Mouse (Mus musculus): ENCODE results near the gene Slc25a22.

DNA sequence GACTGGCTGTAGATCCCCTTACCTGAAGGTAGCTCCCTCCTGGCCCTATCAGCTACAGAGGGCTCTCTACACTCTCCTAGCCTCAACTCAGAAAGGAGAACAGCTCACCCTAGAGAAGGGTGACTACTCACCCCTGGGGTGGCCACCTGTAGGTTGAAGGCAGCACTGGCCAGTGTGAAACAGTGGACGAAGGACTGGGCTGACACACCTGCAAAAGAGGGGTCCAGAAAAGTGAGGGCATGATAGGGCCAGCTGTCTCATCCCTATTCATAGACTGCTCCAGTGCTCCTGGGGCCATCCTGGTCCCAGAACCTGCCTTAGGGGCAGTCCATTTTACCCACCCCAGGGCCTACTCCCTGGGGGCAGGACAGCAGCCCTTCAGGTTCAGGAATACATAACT lies 26.0 kb downstream of the Slc25a22 start:
- TF ChIP-seq GATA1 (IDR thresholded peaks at IDR 0.05; ENCODE audit: borderline replicate concordance, low read length) (no peak), FLI1 (IDR thresholded peaks at IDR 0.05; ENCODE audit: low read length) (no peak)

Data from megakaryocyte, embryonic 14.5 days (primary cell).